Mouse (Mus musculus) neural tube, embryonic 12.5 days (tissue): Measurements from ENCODE around the gene Gm8212. TPM values are rescaled to one million over a fixed set of nuclear protein-coding genes. Genes with fewer than 3 reads are reported as not detected.
"Not testable (repeated sequence)": the region's sequence is repeated elsewhere in the genome, so short reads cannot be mapped to it uniquely, and the experiment has no call there.

Source experiments
- ATAC-seq: fragments of 200-750 bp; cut with Nextera tagmentation; 2 replicates; pipeline ENCODE4 v1.8.0; 2017; ENCODE audit warnings: low read depth, mild to moderate bottlenecking, moderate TSS enrichment, moderate library complexity; ENCODE audit not compliant: low FRiP score
- H3K27ac ChIP-seq: fragments of 300-500 bp; sonication (generic); 2 replicates; pipeline ENCODE4 v1.5.1; 2016
- H3K27me3 ChIP-seq: fragments of 300-500 bp; sonication (generic); replicated peaks from 2 replicates; pipeline ENCODE4 v1.6.1; 2016; ENCODE audit warnings: mild to moderate bottlenecking
- H3K36me3 ChIP-seq: fragments of 300-500 bp; sonication (generic); 2 replicates; pipeline ENCODE4 v1.6.1; 2016; ENCODE audit warnings: mild to moderate bottlenecking
- H3K4me1 ChIP-seq: fragments of 300-500 bp; sonication (generic); 2 replicates; pipeline ENCODE4 v1.6.1; 2016
- H3K4me2 ChIP-seq: fragments of 300-500 bp; sonication (generic); replicated peaks from 2 replicates; pipeline ENCODE4 v1.6.1; 2016; ENCODE audit warnings: mild to moderate bottlenecking
- H3K4me3 ChIP-seq: fragments of 300-500 bp; sonication (generic); 2 replicates; pipeline ENCODE4 v1.5.1; 2016
- H3K9ac ChIP-seq: fragments of 300-500 bp; sonication (generic); 2 replicates; pipeline ENCODE4 v1.6.1; 2016; ENCODE audit warnings: mild to moderate bottlenecking
- H3K9me3 ChIP-seq: fragments of 300-500 bp; sonication (generic); 2 replicates; pipeline ENCODE4 v1.6.1; 2016; ENCODE audit warnings: mild to moderate bottlenecking
- WGBS: fragments of 180-500 bp; shearing (Covaris S2); methylation state at CpG from one replicate; pipeline ENCODE4 v1.1.7; 2016; 5-methylcytosine and 5-hydroxymethylcytosine counted together
- polyA plus RNA-seq: library from polyadenylated mRNA; unstranded; fragments of >200 nt; fragmentation: Nextera tagmentation; extraction: Ambion mirVana; gene quantifications from 2 replicates; pipeline ENCODE4 v1.2.1, GENCODE M21; 2016

Gene Gm8212
- not detected in 2 replicates for polyA plus RNA-seq

DNA sequence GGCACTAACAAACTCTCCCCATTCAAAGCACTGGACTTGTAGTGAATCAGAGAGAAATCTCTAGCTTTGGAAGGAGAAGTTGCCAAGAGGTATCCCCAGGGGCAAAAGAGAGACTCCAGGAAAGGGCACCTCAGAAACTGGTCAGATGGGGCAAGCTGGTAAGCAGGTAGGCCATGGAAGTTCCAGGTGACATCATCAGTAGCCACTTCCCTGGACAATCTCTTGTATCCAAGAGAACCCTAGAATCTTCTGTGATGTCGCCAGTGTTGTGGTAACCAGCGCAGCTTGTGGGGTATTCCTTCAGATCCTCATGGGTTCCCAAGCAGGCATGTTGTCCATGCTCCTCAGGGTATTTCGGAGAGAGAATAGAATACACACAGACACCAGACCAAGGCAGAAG lies at the start of gene Gm8212:
Gm8212 (plus strand) TSS at position 301 of the 400 bp plus-strand sequence.
- not testable (repeated sequence) for H3K4me3 ChIP-seq, H3K4me1 ChIP-seq, H3K4me2 ChIP-seq, H3K27ac ChIP-seq, H3K9ac ChIP-seq, H3K36me3 ChIP-seq, H3K27me3 ChIP-seq, H3K9me3 ChIP-seq, ATAC-seq
- 100% methylated on average over 2 of the region's 3 CpGs for WGBS

DNA sequence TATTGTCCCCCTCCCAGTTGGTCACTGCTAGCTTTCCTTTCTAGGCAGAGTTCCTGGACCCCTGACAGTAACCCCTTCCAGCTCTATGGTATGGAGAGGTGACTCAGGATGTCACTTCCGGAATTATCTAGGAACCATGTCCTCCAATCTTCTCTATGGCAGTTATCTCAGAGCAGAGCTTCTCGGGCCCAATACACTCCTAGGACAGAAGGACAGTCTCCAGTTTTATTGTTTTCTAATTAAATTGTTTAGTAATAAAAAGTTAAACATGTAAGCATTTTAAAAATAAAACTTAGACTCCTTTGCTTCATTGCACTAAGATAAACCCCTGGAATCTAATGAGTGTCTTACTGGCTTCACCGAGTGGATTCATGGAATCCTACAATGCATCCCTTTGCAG lies 15.7 kb downstream of the Gm8212 start, which contains the start of gene 4930503E14Rik:
4930503E14Rik (minus strand) TSS at position 101 of the 400 bp plus-strand sequence.
- not testable (repeated sequence) for H3K36me3 ChIP-seq, ATAC-seq, H3K27ac ChIP-seq, H3K4me2 ChIP-seq, H3K9ac ChIP-seq, H3K4me1 ChIP-seq, H3K4me3 ChIP-seq, H3K27me3 ChIP-seq, H3K9me3 ChIP-seq
- WGBS, result 91% methylated on average over 3 of the region's 3 CpGs

DNA sequence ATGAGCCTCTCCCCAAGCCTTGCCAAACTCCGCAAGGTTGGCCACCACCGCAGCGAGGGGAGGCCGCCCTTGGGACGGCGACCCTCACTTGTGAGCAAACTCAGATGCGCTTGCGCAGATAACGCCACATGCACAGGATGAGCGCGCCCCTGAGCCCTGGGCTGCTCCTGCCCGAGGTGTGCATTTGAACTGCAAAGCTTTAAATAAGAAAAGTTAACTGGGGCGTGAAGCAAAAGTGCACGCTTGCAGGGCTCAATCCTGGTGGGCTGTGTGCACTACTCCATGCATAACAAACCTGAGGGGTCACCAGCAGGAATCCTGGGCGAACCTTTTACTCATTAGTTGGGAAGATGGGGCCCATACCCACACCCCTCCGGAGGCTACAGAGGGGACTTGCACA lies 50.6 kb downstream of the Gm8212 start:
- H3K9ac ChIP-seq, result no peak overlapping the region
- no peak for ATAC-seq
- no peak overlapping the region for H3K4me2 ChIP-seq
- no peaks in the 10 kb centered on the region for H3K4me1 ChIP-seq
- H3K27me3 ChIP-seq, result no peaks in the 10 kb centered on the region
- 89% methylated on average over 16 of the region's 16 CpGs for WGBS
- H3K4me3 ChIP-seq, result no peak overlapping the region
- no peaks in the 10 kb centered on the region for H3K36me3 ChIP-seq
- H3K9me3 ChIP-seq, result no peaks in the 10 kb centered on the region
- H3K27ac ChIP-seq, result no peak overlapping the region

Other genes starting within 250 kb of the Gm8212 start
- not detected in 2 replicates for gene Ang5, start 240.6 kb upstream of the Gm8212 start, polyA plus RNA-seq
- gene Ang6, start 195.4 kb upstream of the Gm8212 start, polyA plus RNA-seq, result not detected in 2 replicates
- 0.28 and 0.29 TPM in 2 replicates for gene Ear2, start 95.0 kb upstream of the Gm8212 start, polyA plus RNA-seq
- gene Gm3327, start 73.8 kb upstream of the Gm8212 start, polyA plus RNA-seq, result not detected in 2 replicates
- not detected in 2 replicates for gene 4930503E14Rik, start 15.6 kb downstream of the Gm8212 start, polyA plus RNA-seq
- not detected in 2 replicates for gene Gm8220, start 87.9 kb downstream of the Gm8212 start, polyA plus RNA-seq
- not detected in 2 replicates for gene Gm5930, start 140.9 kb downstream of the Gm8212 start, polyA plus RNA-seq
- not detected in 2 replicates for gene Gm8229, start 167.7 kb downstream of the Gm8212 start, polyA plus RNA-seq
- gene Gm3371, start 213.0 kb downstream of the Gm8212 start, polyA plus RNA-seq, result not detected in 2 replicates
- gene Gm8232, start 236.0 kb downstream of the Gm8212 start, polyA plus RNA-seq, result not detected in 2 replicates